In genomic region chr4:40868554-40869232, GRCm38 (mm10) we compare ENCODE assay signal across 9 mouse cellular contexts. TPM values are rescaled to one million over a fixed set of nuclear protein-coding genes. Genes with fewer than 3 reads are reported as not detected.
DNase-seq lines count a peak whose midpoint lies in the region.
"Had no signal": no experiment of that assay in that cellular context is flagged by ENCODE, and none has a peak within 500 bp of the region (broad histone marks: within the 10 kb centered on the region; RNA-seq: fewer than 3 reads in every experiment).

No protein-coding gene starts in this region.

- intact Hi-C loops in heart, postnatal 14 days (cut with DNase I): no loop called here
- intact Hi-C loops in left cerebral cortex, postnatal 25 days (cut with DNase I): no loop called here

- DNase-seq in ovary, adult 18-20 months (ENCODE audit: low spot score): peak; percentile 70
- DNase-seq in ovary, postnatal 10 days (ENCODE audit: low spot score): no peak
- peak; percentile 30 for DNase-seq in cerebellum, adult 9-11 months
- DNase-seq in heart, postnatal 14 days: peak; percentile 82 to 89
- DNase-seq in left cerebral cortex, postnatal 25 days (ENCODE audit: low spot score in 2 of 2): peak; percentile 60 to 85
- DNase-seq in right cerebral cortex, postnatal 4 days: peak; percentile 52
- DNase-seq in thymus, adult 18-20 months: no peak
- DNase-seq in embryo, embryonic 9.5 days (ENCODE audit: extremely low spot score): no peak
- DNase-seq: liver, embryonic 13.5 days had no signal

RNA-seq across cellular contexts. Expression of gene B4galt1, which starts 14.9 kb away (rescaled TPM):
- 10 to 100 TPM; 65.7 to 70.3 TPM for total RNA-seq in heart, postnatal 14 days (2021)
- total RNA-seq in left cerebral cortex, postnatal 25 days (2021): 1 to 10 TPM; 5.2 to 6.5 TPM

RNA-seq across cellular contexts. Expression of gene Spink4, which starts 51.2 kb away (rescaled TPM):
- under 1 TPM in 1 of 2 experiments, not detected in 1; 0.90 TPM for total RNA-seq in heart, postnatal 14 days (2021)
- total RNA-seq in left cerebral cortex, postnatal 25 days (2021): not detected

Comparison
In these comparisons a context has a peak if more than half of its experiments do, and no peak if none do; other contexts are left out.
1. DNase-seq: peak in ovary, adult 18-20 months (single experiment), cerebellum, adult 9-11 months (single experiment), heart, postnatal 14 days (2 of 2), left cerebral cortex, postnatal 25 days (2 of 2) and right cerebral cortex, postnatal 4 days (single experiment); none in ovary, postnatal 10 days (single experiment), thymus, adult 18-20 months (0 of 2) and embryo, embryonic 9.5 days (single experiment).
2. RNA of gene B4galt1, which starts 14.9 kb away (total RNA-seq): 65.7 to 70.3 TPM in heart, postnatal 14 days; 5.2 to 6.5 TPM in left cerebral cortex, postnatal 25 days; every median in the first group is over 4 times any median in the second.